Comparison of ENCODE assay signal across 8 mouse cellular contexts in the genomic region with DNA sequence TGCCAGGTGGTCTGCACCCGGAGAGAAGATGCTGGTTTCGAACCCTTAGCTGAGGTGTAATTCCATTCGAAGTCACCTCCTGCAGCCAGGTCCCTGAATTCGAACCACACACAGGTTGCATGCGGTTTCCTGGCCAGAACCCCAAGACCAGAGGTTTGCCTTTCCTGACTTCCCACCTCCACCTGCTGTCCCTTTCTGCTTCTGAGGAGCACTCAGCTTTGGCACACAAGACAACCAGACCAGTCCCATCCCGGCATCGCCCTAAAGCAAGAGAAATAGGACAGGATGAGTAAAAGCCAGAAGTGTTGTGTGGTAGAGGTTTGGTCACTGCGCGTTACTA. TPM values are rescaled to one million over a fixed set of nuclear protein-coding genes. Genes with fewer than 3 reads are reported as not detected.
A peak's percentile ranks its signal among the peaks of the same experiment; 100 is the strongest.
DNase-seq lines count a peak whose midpoint lies in the region; ATAC-seq and TF ChIP-seq lines count a peak whose summit lies in the region.

No protein-coding gene starts in this region.

- H3K9me3 ChIP-seq in heart, embryonic 15.5 days (replicated peaks), result no peaks in the 10 kb centered on the region
- H3K9me3 ChIP-seq in ES-E14 (ENCODE audit: control insufficient read depth, insufficient read depth, low read depth, low read length), result no peaks in the 10 kb centered on the region
- H3K9me3 ChIP-seq in hindbrain, embryonic 12.5 days (replicated peaks), result no peaks in the 10 kb centered on the region
- no peaks in the 10 kb centered on the region for H3K9me3 ChIP-seq in midbrain, embryonic 13.5 days

- H3K27me3 ChIP-seq in heart, embryonic 15.5 days, result no peaks in the 10 kb centered on the region
- H3K27me3 ChIP-seq in hindbrain, embryonic 12.5 days, result no peaks in the 10 kb centered on the region
- no peaks in the 10 kb centered on the region for H3K27me3 ChIP-seq in midbrain, embryonic 13.5 days

- no peaks in the 10 kb centered on the region for H3K36me3 ChIP-seq in heart, embryonic 15.5 days
- no peaks in the 10 kb centered on the region for H3K36me3 ChIP-seq in ES-E14 (ENCODE audit: control insufficient read depth, insufficient read depth, low read length, poor library complexity, severe bottlenecking)
- H3K36me3 ChIP-seq in hindbrain, embryonic 12.5 days, result no peaks in the 10 kb centered on the region
- H3K36me3 ChIP-seq in midbrain, embryonic 13.5 days, result no peaks in the 10 kb centered on the region

- no peak for ATAC-seq in heart, embryonic 15.5 days (replicated peaks; ENCODE audit: insufficient number of reproducible peaks, insufficient read depth, low FRiP score, low read depth)
- ATAC-seq in hindbrain, embryonic 12.5 days (ENCODE audit: low FRiP score), result peak; percentile 1; the same call in 1 of the 2 replicates
- peak; percentile 12; the same call in 1 of the 2 replicates for ATAC-seq in midbrain, embryonic 13.5 days

- in situ Hi-C loops in ES-E14 (cut with MboI; ENCODE audit: low sequenced_read_pairs in 2 of 2, unreplicated experiment in 2 of 2), result no loop called here

- H3K9ac ChIP-seq in heart, embryonic 15.5 days, result peak overlapping the region; percentile 89
- H3K9ac ChIP-seq in ES-E14 (ENCODE audit: insufficient read depth, low read depth, low read length, poor library complexity, severe bottlenecking), result peak overlapping the region; percentile 67
- H3K9ac ChIP-seq in hindbrain, embryonic 12.5 days, result peak overlapping the region; percentile 76
- peak overlapping the region; percentile 85 for H3K9ac ChIP-seq in midbrain, embryonic 13.5 days (replicated peaks)

- peak overlapping the region; percentile 94 for H3K4me3 ChIP-seq in heart, embryonic 15.5 days
- peak overlapping the region; percentile 72 to 92 for H3K4me3 ChIP-seq in ES-E14 (ENCODE audit: insufficient read depth in 1 of 2, low read depth in 1 of 2, low read length in 2 of 2, poor library complexity in 1 of 2, severe bottlenecking in 1 of 2)
- H3K4me3 ChIP-seq in hindbrain, embryonic 12.5 days, result peak overlapping the region; percentile 66
- peak overlapping the region; percentile 77 for H3K4me3 ChIP-seq in midbrain, embryonic 13.5 days (replicated peaks)

- DNase-seq in heart, postnatal 36 days, result no peak
- DNase-seq in ES-E14 (ENCODE audit: low read depth, low spot score), result no peak
- no peak for DNase-seq in adrenal gland, postnatal 4 days (ENCODE audit: low spot score in 2 of 2)
- DNase-seq in left cerebral cortex, postnatal 25 days (ENCODE audit: low spot score in 2 of 2), result no peak
- DNase-seq in thymus, postnatal 36 days, result no peak

- 23% methylated on average over 9 of the region's 9 CpGs for WGBS in heart, embryonic 15.5 days
- WGBS in hindbrain, embryonic 12.5 days, result 34% methylated on average over 9 of the region's 9 CpGs
- WGBS in midbrain, embryonic 13.5 days, result 36% methylated on average over 9 of the region's 9 CpGs

- H3K4me2 ChIP-seq in heart, embryonic 15.5 days, result peak overlapping the region; percentile 84
- peak overlapping the region; percentile 74 for H3K4me2 ChIP-seq in hindbrain, embryonic 12.5 days (replicated peaks)
- peak overlapping the region; percentile 76 for H3K4me2 ChIP-seq in midbrain, embryonic 13.5 days (replicated peaks)

- peak overlapping the region; percentile 96 for H3K27ac ChIP-seq in heart, embryonic 15.5 days
- no peak overlapping the region for H3K27ac ChIP-seq in ES-E14 (ENCODE audit: insufficient read depth, low read depth, low read length, poor library complexity, severe bottlenecking)
- peak overlapping the region; percentile 63; the same call in 1 of the 2 replicates for H3K27ac ChIP-seq in hindbrain, embryonic 12.5 days
- peak overlapping the region; percentile 88 for H3K27ac ChIP-seq in midbrain, embryonic 13.5 days

- intact Hi-C loops in heart, postnatal 36 days (cut with DNase I), result loop anchor here (2.0 to 5.0 kb wide), 5 partner anchors 35 to 434 kb away; partner anchors contain the start of gene D1Ertd622e
- intact Hi-C loops in left cerebral cortex, postnatal 25 days (cut with DNase I), result loop anchor here (5.0 kb wide), 2 partner anchors 119 to 256 kb away; no protein-coding TSS in a partner anchor

- H3K4me1 ChIP-seq in heart, embryonic 15.5 days (replicated peaks), result peaks cover 11% of the 10 kb centered on the region
- no peaks in the 10 kb centered on the region for H3K4me1 ChIP-seq in ES-E14 (ENCODE audit: control insufficient read depth in 2 of 2, insufficient read depth in 2 of 2, low read length in 2 of 2, poor library complexity in 1 of 2)
- H3K4me1 ChIP-seq in hindbrain, embryonic 12.5 days, result peaks cover 6% of the 10 kb centered on the region; the same call in 1 of the 2 replicates
- peaks cover 37% of the 10 kb centered on the region for H3K4me1 ChIP-seq in midbrain, embryonic 13.5 days (replicated peaks)

TF ChIP-seq in ES-E14, 5 proteins besides CTCF, POLR2A, EP300 and RAD21:
- no peak for TF ChIP-seq MAFK (IDR thresholded peaks at IDR 0.05; ENCODE audit: insufficient read depth, low read depth, low read length)
- no peak for TF ChIP-seq ZC3H11A (IDR thresholded peaks at IDR 0.05; ENCODE audit: borderline replicate concordance, low read depth, low read length)
- TF ChIP-seq HCFC1 (IDR thresholded peaks at IDR 0.05; ENCODE audit: borderline replicate concordance, insufficient read depth, low read length), result no peak
- no peak for TF ChIP-seq CHD2 (IDR thresholded peaks at IDR 0.05; ENCODE audit: low read depth, low read length)
- TF ChIP-seq ZNF384 (IDR thresholded peaks at IDR 0.05; ENCODE audit: low read depth, low read length), result no peak

RNA-seq across cellular contexts. Expression of gene Pam, which starts 0.5 kb away (rescaled TPM):
- 412 and 544 TPM in 2 replicates for polyA plus RNA-seq in heart, embryonic 15.5 days (2015; fragmentation: Nextera tagmentation; extraction: Ambion mirVana)
- total RNA-seq in heart, postnatal 36 days (2021), result 100 to 1,000 TPM; 586 to 674 TPM
- total RNA-seq in ES-E14 (2012; rRNA removed), result 11.6 and 16.0 TPM in 2 replicates
- polyA plus RNA-seq in hindbrain, embryonic 12.5 days (2016; fragmentation: Nextera tagmentation; extraction: Ambion mirVana), result 28.7 and 33.2 TPM in 2 replicates
- 37.6 and 43.0 TPM in 2 replicates for polyA plus RNA-seq in midbrain, embryonic 13.5 days (2015; fragmentation: Nextera tagmentation; extraction: Ambion mirVana)
- 100 to 1,000 TPM; 299 to 310 TPM for total RNA-seq in adrenal gland, postnatal 4 days (2021)
- 100 to 1,000 TPM; 239 to 271 TPM for total RNA-seq in left cerebral cortex, postnatal 25 days (2021)

Comparison
In these comparisons a context has a peak if more than half of its experiments do, and no peak if none do; other contexts are left out.
1. RNA of gene Pam, which starts 0.5 kb away (total RNA-seq): 586 to 674 TPM in heart, postnatal 36 days, 299 to 310 TPM in adrenal gland, postnatal 4 days and 239 to 271 TPM in left cerebral cortex, postnatal 25 days; 11.6 to 16.0 TPM in ES-E14; every median in the first group is over 10 times any median in the second.
2. Peak in every context shown above with its lines, with median percentiles within 50 percentile points of each other: H3K4me2 ChIP-seq, H3K4me3 ChIP-seq and H3K9ac ChIP-seq.